ENCODE assay signal across 13 mouse cellular contexts in the genomic region with DNA sequence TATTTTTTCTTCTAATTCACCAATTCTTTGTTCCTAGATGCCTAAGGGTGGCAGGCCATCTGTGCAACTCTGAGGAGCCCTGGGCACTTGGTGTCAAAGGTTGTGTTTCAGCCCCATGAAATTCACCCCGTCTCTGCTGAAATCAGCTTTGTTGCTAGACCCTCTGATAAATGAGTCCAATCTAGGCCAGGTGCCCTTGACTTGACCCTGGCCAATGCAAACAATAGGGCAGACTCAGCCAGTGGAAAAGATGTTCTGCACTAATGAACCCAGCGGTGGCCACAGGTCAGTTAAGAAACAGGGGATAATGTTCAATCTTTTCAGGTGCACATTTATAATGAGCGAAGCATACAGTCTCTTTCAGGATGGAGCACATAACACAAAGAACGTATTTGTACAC.
A peak's percentile ranks its signal among the peaks of the same experiment; 100 is the strongest.
DNase-seq lines count a peak whose midpoint lies in the region; ATAC-seq and TF ChIP-seq lines count a peak whose summit lies in the region.
"Had no signal": no experiment of that assay in that cellular context is flagged by ENCODE, and none has a peak within 500 bp of the region (broad histone marks: within the 10 kb centered on the region; RNA-seq: fewer than 3 reads in every experiment).

No protein-coding gene starts in this region.

- H3K27ac ChIP-seq in forebrain, embryonic 12.5 days, result no peak overlapping the region
- no peak overlapping the region for H3K27ac ChIP-seq in forebrain, postnatal 0 days (ENCODE audit: low read depth, low read length)
- H3K27ac ChIP-seq in embryonic facial prominence, embryonic 12.5 days, result no peak overlapping the region
- H3K27ac ChIP-seq in limb, embryonic 10.5 days, result no peak overlapping the region; the same call in 1 of the 2 replicates
- H3K27ac ChIP-seq in neural tube, embryonic 14.5 days (ENCODE audit: low read depth, low read length), result no peak overlapping the region
- H3K27ac ChIP-seq: limb, embryonic 12.5 days; lung, embryonic 15.5 days; stomach, embryonic 15.5 days had no signal

- no peak overlapping the region for H3K9ac ChIP-seq in forebrain, embryonic 12.5 days
- no peak overlapping the region for H3K9ac ChIP-seq in forebrain, postnatal 0 days
- no peak overlapping the region for H3K9ac ChIP-seq in embryonic facial prominence, embryonic 12.5 days
- no peak overlapping the region for H3K9ac ChIP-seq in neural tube, embryonic 14.5 days (replicated peaks; ENCODE audit: low read depth, low read length)
- H3K9ac ChIP-seq: limb, embryonic 12.5 days; lung, embryonic 15.5 days; stomach, embryonic 15.5 days had no signal

- H3K4me1 ChIP-seq in forebrain, embryonic 12.5 days, result peaks cover 4% of the 10 kb centered on the region; the same call in 1 of the 2 replicates
- no peaks in the 10 kb centered on the region for H3K4me1 ChIP-seq in forebrain, postnatal 0 days (ENCODE audit: insufficient read depth)
- no peaks in the 10 kb centered on the region; the same call in 1 of the 2 replicates for H3K4me1 ChIP-seq in embryonic facial prominence, embryonic 12.5 days
- peaks cover 14% of the 10 kb centered on the region for H3K4me1 ChIP-seq in limb, embryonic 10.5 days
- H3K4me1 ChIP-seq in neural tube, embryonic 14.5 days (ENCODE audit: control insufficient read depth, insufficient read depth, low read length), result no peaks in the 10 kb centered on the region
- H3K4me1 ChIP-seq: lung, embryonic 15.5 days; stomach, embryonic 15.5 days had no signal

- no peaks in the 10 kb centered on the region for H3K9me3 ChIP-seq in forebrain, embryonic 12.5 days
- H3K9me3 ChIP-seq in forebrain, postnatal 0 days (ENCODE audit: low read length), result no peaks in the 10 kb centered on the region
- no peaks in the 10 kb centered on the region for H3K9me3 ChIP-seq in embryonic facial prominence, embryonic 12.5 days
- no peaks in the 10 kb centered on the region for H3K9me3 ChIP-seq in limb, embryonic 10.5 days (replicated peaks)
- H3K9me3 ChIP-seq in neural tube, embryonic 14.5 days (ENCODE audit: control insufficient read depth, low read length), result no peaks in the 10 kb centered on the region
- H3K9me3 ChIP-seq: limb, embryonic 12.5 days; lung, embryonic 15.5 days; stomach, embryonic 15.5 days had no signal

- no peak overlapping the region for H3K4me3 ChIP-seq in forebrain, embryonic 12.5 days (replicated peaks)
- H3K4me3 ChIP-seq in forebrain, postnatal 0 days (ENCODE audit: low read depth, low read length), result no peak overlapping the region
- no peak overlapping the region for H3K4me3 ChIP-seq in embryonic facial prominence, embryonic 12.5 days
- H3K4me3 ChIP-seq in limb, embryonic 10.5 days, result no peak overlapping the region
- H3K4me3 ChIP-seq in neural tube, embryonic 14.5 days (ENCODE audit: low read depth, low read length), result no peak overlapping the region
- H3K4me3 ChIP-seq: limb, embryonic 12.5 days; lung, embryonic 15.5 days; myocyte; stomach, embryonic 15.5 days had no signal

- ATAC-seq in forebrain, embryonic 12.5 days (ENCODE audit: low FRiP score), result peak; percentile 64
- ATAC-seq in forebrain, postnatal 0 days, result no peak
- peak; percentile 74; the same call in 1 of the 2 replicates for ATAC-seq in embryonic facial prominence, embryonic 12.5 days (ENCODE audit: insufficient number of reproducible peaks, insufficient read depth, low FRiP score, low TSS enrichment)
- peak; percentile 69 for ATAC-seq in neural tube, embryonic 14.5 days (ENCODE audit: low read depth)
- ATAC-seq in erythroblast, adult 5-6 weeks (replicated peaks; ENCODE audit: low FRiP score, poor library complexity, severe bottlenecking), result no peak

- no peak for DNase-seq in forebrain, postnatal 0 days
- DNase-seq in limb, embryonic 10.5 days (ENCODE audit: low spot score), result peak; percentile 56
- no peak for DNase-seq in spleen, postnatal 4 days (ENCODE audit: low spot score in 2 of 2)
- no peak for DNase-seq in cerebellum, postnatal 4 days (ENCODE audit: low spot score in 2 of 2)
- DNase-seq: right cerebral cortex, postnatal 25 days had no signal

- WGBS in forebrain, embryonic 12.5 days, result 17% methylated on average over 4 of the region's 4 CpGs
- WGBS in forebrain, postnatal 0 days, result 20% methylated on average over 4 of the region's 4 CpGs
- 29% methylated on average over 4 of the region's 4 CpGs for WGBS in embryonic facial prominence, embryonic 12.5 days
- 30% methylated on average over 4 of the region's 4 CpGs for WGBS in limb, embryonic 10.5 days
- WGBS in neural tube, embryonic 14.5 days, result 10% methylated on average over 4 of the region's 4 CpGs

- H3K27me3 ChIP-seq in forebrain, embryonic 12.5 days, result no peaks in the 10 kb centered on the region
- no peaks in the 10 kb centered on the region for H3K27me3 ChIP-seq in forebrain, postnatal 0 days (ENCODE audit: insufficient read depth, low read length)
- no peaks in the 10 kb centered on the region for H3K27me3 ChIP-seq in embryonic facial prominence, embryonic 12.5 days
- H3K27me3 ChIP-seq in limb, embryonic 10.5 days (ENCODE audit: low read depth, poor library complexity, severe bottlenecking), result no peaks in the 10 kb centered on the region
- H3K27me3 ChIP-seq in neural tube, embryonic 14.5 days (ENCODE audit: control insufficient read depth, insufficient read depth, low read length), result no peaks in the 10 kb centered on the region
- H3K27me3 ChIP-seq: limb, embryonic 12.5 days; lung, embryonic 15.5 days; stomach, embryonic 15.5 days had no signal

- no peak overlapping the region for H3K4me2 ChIP-seq in forebrain, embryonic 12.5 days
- H3K4me2 ChIP-seq in forebrain, postnatal 0 days (ENCODE audit: low read depth), result no peak overlapping the region
- no peak overlapping the region for H3K4me2 ChIP-seq in embryonic facial prominence, embryonic 12.5 days (replicated peaks)
- no peak overlapping the region for H3K4me2 ChIP-seq in neural tube, embryonic 14.5 days (ENCODE audit: low read depth, low read length)
- H3K4me2 ChIP-seq: limb, embryonic 12.5 days; lung, embryonic 15.5 days; stomach, embryonic 15.5 days had no signal

- no peak for TF ChIP-seq CTCF in forebrain, postnatal 0 days (IDR thresholded peaks at IDR 0.05; ENCODE audit: low read depth)

- no peaks in the 10 kb centered on the region for H3K36me3 ChIP-seq in forebrain, embryonic 12.5 days (replicated peaks)
- H3K36me3 ChIP-seq in forebrain, postnatal 0 days (ENCODE audit: insufficient read depth), result no peaks in the 10 kb centered on the region
- H3K36me3 ChIP-seq in embryonic facial prominence, embryonic 12.5 days, result no peaks in the 10 kb centered on the region
- H3K36me3 ChIP-seq in limb, embryonic 10.5 days, result no peaks in the 10 kb centered on the region
- no peaks in the 10 kb centered on the region for H3K36me3 ChIP-seq in neural tube, embryonic 14.5 days (ENCODE audit: control insufficient read depth, insufficient read depth, low read length)
- H3K36me3 ChIP-seq: limb, embryonic 12.5 days; lung, embryonic 15.5 days; stomach, embryonic 15.5 days had no signal

Comparison
In these comparisons a context has a peak if more than half of its experiments do, and no peak if none do; other contexts are left out.
1. ATAC-seq: peak in forebrain, embryonic 12.5 days (single experiment), embryonic facial prominence, embryonic 12.5 days (single experiment) and neural tube, embryonic 14.5 days (single experiment); none in forebrain, postnatal 0 days (single experiment) and erythroblast, adult 5-6 weeks (single experiment).